Mouse (Mus musculus) cortical plate, adult 2 months (tissue): Measurements from ENCODE around the gene Auts2. TPM values are rescaled to one million over a fixed set of nuclear protein-coding genes. Genes with fewer than 3 reads are reported as not detected.

Source experiments
- H3K27ac ChIP-seq: fragments of 200-500 bp; 2 replicates; pipeline ENCODE4 v1.5.1; 2012; ENCODE audit warnings: low read length, control low read depth, inconsistent platforms; ENCODE audit not compliant: insufficient read depth
- H3K4me1 ChIP-seq: fragments of 200-500 bp; 2 replicates; pipeline ENCODE4 v1.6.1; 2011; ENCODE audit warnings: low read length; ENCODE audit not compliant: control insufficient read depth, insufficient read depth
- H3K4me3 ChIP-seq: fragments of 200-500 bp; 2 replicates; pipeline ENCODE4 v1.5.1; 2011; ENCODE audit warnings: mild to moderate bottlenecking, low read length, control low read depth; ENCODE audit not compliant: insufficient read depth
- CTCF ChIP-seq: fragments of 200-500 bp; IDR thresholded peaks from 2 replicates; pipeline ENCODE4 v1.5.1; 2011; ENCODE audit warnings: mild to moderate bottlenecking, control low read depth, low read length; ENCODE audit not compliant: insufficient read depth; ENCODE audit errors: extremely low read depth
- POLR2A ChIP-seq: fragments of 200-500 bp; IDR thresholded peaks from 2 replicates; pipeline ENCODE4 v1.6.1; 2011; ENCODE audit warnings: mild to moderate bottlenecking, low read length, control low read depth; ENCODE audit not compliant: insufficient read depth; ENCODE audit errors: extremely low read depth
- polyA plus RNA-seq: library from polyadenylated mRNA; depleted of rRNA; stranded (reverse); fragments of >200 nt; gene quantifications from 2 replicates; pipeline ENCODE4 v1.2.3, GENCODE M21; 2012

Gene Auts2
- polyA plus RNA-seq, 1 experiment, result 29.7 TPM

DNA sequence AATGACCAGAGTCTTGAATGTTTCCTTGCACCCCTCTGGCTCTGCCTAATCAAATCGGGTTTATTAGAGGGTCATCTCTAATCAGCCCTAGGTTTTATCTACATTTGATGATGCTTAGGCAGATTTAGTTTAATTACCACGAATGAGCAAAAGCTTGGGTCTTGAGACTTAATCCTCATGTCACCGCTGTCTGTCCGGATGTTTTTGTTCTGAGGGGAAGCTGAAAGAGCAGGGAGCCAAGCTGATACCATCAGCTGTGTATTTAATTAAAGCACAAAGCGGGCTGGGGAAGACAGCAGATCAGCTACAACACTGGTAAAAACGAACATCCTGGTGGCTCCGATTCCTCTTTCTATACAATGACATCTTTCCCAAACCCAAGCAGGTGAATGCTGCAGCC, 56.3 kb downstream of the Auts2 start:
- no peak overlapping the region for H3K27ac ChIP-seq
- no peak overlapping the region for H3K4me3 ChIP-seq
- TF ChIP-seq CTCF, result no peak
- no peak for TF ChIP-seq POLR2A
- H3K4me1 ChIP-seq, result peaks cover 4% of the 10 kb centered on the region; the same call in 1 of the 2 replicates

DNA sequence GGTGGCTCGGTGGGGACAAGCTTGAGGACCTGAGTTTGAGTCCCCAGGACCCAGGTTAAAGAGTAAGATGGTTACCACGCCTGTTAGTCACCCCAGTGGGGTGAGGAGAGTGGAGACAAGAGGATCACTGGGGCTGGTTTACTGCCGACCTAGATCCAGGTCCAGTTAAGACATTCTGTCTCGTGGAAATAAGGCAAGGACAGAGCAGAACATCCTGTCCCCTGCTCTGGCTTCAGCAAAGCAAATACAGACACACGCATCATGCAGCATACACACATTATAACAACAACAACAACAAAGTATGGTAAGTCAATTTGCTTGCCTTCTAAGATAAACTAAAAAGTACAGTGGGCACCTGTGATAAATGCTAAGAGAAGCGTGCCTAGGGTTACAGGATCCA, 57.1 kb downstream of the Auts2 start:
- peaks cover 2% of the 10 kb centered on the region; the same call in 1 of the 2 replicates for H3K4me1 ChIP-seq

DNA sequence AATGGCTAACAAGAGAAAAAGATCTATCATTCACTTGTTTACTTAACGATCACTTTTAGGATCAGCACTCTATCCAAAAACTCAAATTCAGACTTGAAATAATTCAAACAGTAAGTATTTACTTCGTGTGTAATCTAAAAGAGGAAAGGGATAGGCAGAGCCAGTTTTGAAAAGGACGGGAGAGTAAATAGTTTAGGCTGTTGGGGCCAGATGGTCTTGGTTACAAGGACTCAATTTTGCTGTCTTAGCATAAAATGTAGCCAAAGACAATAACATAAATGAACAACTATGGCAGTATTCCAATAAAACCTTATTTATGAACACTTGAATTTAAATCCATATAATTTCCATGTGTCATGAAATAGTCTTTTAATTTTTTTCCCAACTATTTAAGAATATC, 57.7 kb downstream of the Auts2 start:
- TF ChIP-seq POLR2A, result no peak
- TF ChIP-seq CTCF, result no peak
- H3K4me3 ChIP-seq, result no peak overlapping the region
- no peak overlapping the region for H3K27ac ChIP-seq
- H3K4me1 ChIP-seq, result peaks cover 2% of the 10 kb centered on the region; the same call in 1 of the 2 replicates

More for the DNA sequence above, 57.1 kb downstream of the Auts2 start:
- Histone ChIP-seq H3K27ac (no peak overlapping the region), H3K4me3 (no peak overlapping the region)
- TF ChIP-seq CTCF, result no peak
- TF ChIP-seq POLR2A, result no peak

DNA sequence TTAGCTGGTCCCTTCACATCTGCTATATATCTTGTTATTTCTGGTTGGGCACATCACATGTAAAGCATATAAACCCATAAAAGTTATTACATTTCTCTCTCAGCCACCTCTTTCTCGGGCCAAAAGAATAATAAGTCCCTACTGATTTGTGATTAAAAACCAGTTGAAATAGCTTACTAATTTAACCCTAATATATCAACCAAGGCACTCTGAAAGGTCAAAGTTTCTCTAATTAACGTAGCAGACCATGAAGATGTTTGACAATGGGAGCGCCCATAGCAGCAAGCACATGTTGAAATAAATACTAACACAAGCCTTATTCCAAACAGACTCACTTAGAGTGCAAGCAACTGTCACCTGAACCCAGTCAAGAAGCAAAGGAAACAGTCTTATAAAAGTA, 61.7 kb downstream of the Auts2 start:
- no peak for TF ChIP-seq POLR2A
- no peak for TF ChIP-seq CTCF
- Histone ChIP-seq H3K4me3 (no peak overlapping the region), H3K4me1 (no peaks in the 10 kb centered on the region; the same call in none of the 2 replicates), H3K27ac (no peak overlapping the region)

DNA sequence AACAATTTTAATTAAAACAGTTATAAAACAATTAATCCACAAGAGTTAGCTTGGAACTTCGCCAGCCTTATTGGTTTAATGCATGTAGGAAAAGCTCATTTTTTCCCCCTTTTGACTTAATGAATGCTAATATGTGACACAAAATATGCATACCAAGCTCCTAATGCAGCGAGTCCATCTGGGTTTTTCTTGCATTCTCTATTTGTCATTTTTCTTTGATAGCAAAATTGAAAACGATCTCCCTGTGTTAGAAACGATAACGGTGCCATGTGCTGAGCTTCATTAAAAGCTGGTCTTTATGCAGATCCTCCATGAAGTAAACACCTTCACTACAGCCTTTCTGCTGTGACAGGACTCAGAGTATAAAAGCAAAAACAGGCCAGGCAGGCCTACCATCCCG, 62.7 kb downstream of the Auts2 start:
- TF ChIP-seq CTCF (no peak), POLR2A (no peak)
- no peak overlapping the region for H3K4me3 ChIP-seq
- no peak overlapping the region for H3K27ac ChIP-seq
- no peaks in the 10 kb centered on the region; the same call in none of the 2 replicates for H3K4me1 ChIP-seq

DNA sequence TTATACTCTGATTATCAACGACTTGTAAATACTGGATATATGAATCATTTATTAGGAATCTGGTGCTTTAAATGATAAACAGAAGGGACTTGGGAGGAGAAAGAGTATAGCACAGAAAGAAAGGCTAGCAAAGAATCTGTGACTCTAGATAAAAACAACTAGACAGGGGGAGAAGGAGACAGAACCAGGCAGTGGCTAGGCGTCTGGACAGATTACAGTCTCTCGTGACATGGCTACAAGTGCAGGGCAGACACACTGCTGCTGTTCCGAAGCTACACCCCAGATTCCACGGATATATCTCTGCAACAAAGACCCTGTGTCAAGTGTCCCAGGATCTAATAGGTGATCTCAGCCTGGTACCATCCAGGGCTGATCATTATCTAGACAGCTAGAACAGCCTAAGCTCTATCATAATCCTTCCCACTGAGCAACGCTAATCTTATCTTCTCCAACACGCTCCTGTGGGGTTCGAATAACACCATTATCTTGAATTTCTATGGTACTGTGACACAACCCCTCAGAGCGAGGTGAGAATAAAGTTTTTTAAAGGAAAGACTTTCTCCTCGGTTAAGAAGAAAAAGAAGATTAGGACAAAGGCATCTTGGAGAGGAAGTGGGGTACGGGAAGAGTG, 63.8 kb downstream of the Auts2 start:
- H3K4me3 ChIP-seq, result no peak overlapping the region
- TF ChIP-seq CTCF (no peak), POLR2A (no peak)
- H3K27ac ChIP-seq, result no peak overlapping the region
- no peaks in the 10 kb centered on the region; the same call in 1 of the 2 replicates for H3K4me1 ChIP-seq

DNA sequence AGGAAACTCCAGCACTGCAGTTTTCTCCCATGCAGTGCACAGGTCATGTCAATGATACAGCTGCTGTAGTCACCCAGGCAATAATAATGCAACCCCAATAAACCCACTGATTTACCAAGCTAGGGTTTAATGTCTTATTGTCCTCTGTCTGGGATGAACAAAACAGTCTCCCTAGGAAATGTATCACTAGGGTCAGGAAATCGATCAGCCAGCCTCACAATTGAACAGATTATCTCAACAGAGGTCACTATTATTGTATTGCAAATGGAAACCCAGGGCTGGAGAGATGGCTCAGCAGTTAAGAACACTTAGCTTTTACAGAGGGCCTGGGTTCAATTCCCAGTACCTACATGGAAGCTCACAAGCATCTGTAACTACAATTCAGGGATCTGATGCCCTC, 65.6 kb downstream of the Auts2 start:
- peaks cover 7% of the 10 kb centered on the region; the same call in 1 of the 2 replicates for H3K4me1 ChIP-seq

DNA sequence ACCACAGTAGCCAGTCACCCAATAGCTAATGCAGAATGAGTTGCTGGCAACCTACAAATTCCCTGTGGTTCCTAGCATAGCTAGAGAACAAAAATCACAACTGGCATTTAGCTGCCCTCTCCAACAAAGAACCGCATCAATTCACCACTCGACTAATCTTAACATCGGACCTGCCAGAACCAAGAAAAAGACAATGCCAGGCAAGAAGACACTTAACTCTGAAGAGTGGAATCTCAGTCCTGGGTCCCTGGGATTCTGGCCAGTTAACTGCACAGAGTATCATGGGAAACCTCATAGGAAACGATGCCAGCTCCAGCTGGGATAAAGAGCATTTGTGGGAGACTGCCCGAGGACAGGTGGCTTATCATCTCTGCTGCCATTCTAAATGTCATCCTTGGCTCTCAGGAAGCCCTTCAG, 70.2 kb downstream of the Auts2 start:
- no peak overlapping the region for H3K27ac ChIP-seq

More for the DNA sequence above, 65.6 kb downstream of the Auts2 start:
- Histone ChIP-seq H3K27ac (no peak overlapping the region), H3K4me3 (no peak overlapping the region)
- TF ChIP-seq POLR2A, result no peak
- TF ChIP-seq CTCF, result no peak

DNA sequence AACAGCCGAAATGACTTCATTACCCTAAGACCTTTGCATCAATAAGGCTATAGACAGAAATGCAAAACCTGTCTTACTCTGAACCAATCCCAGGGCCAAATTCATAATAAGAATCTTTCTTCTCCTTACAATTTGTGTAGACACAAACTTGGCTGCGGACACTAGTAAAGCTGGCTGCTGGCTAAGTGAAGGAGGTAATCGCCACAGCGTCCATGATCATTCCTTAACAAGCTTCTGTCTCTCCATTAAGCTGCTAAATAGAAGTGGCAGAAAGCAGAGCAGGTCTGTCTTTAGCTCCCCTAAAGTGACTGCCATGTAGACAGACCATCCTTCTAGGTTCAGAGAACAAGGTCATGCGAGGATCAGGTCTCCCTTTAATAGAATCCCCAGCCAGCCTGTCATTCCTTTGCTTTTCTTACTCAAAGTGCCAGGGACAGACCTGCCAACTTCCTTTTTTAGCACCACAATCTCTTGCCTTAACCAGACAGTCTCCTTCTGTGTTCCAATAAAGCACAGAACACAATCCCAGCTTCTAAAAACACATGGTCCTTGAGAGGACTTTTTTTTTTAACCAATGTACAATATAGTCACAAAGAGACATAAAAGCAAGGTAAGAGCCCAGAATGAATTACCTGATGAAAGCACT, 70.8 kb downstream of the Auts2 start:
- no peak overlapping the region for H3K4me3 ChIP-seq
- TF ChIP-seq CTCF (no peak), POLR2A (no peak)
- no peak overlapping the region for H3K27ac ChIP-seq
- peaks cover 12% of the 10 kb centered on the region for H3K4me1 ChIP-seq

More for the DNA sequence above, 70.2 kb downstream of the Auts2 start:
- H3K4me3 ChIP-seq, result no peak overlapping the region
- TF ChIP-seq CTCF, result no peak
- no peak for TF ChIP-seq POLR2A
- H3K4me1 ChIP-seq, result peaks cover 12% of the 10 kb centered on the region

DNA sequence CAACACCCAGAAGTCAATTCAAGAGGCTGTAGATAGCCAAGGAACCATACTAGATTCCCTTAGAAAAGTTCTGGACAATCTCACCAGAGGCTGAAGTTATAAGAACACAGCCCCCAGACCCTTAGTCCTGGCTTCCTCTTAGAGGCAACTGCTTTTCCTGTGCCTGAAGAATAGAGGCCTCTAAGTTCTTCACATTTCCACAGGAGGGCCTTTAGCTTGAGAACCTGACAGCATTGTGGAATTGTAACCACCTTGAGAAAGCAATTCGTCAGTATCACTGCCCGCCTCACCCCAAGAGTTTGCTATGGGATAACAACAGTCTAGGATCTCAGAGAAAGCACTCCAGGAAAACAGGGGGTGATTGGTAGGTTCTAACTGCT, 75.8 kb downstream of the Auts2 start:
- Histone ChIP-seq H3K4me1 (peaks cover 4% of the 10 kb centered on the region), H3K4me3 (no peak overlapping the region), H3K27ac (no peak overlapping the region)
- TF ChIP-seq CTCF (no peak), POLR2A (no peak)
